Mouse (Mus musculus): ENCODE data around the gene Naxd. TPM values are rescaled to one million over a fixed set of nuclear protein-coding genes. Genes with fewer than 3 reads are reported as not detected.

Naxd gene
- polyA plus RNA-seq, 1 experiment from 2014 or later: 113 TPM

DNA sequence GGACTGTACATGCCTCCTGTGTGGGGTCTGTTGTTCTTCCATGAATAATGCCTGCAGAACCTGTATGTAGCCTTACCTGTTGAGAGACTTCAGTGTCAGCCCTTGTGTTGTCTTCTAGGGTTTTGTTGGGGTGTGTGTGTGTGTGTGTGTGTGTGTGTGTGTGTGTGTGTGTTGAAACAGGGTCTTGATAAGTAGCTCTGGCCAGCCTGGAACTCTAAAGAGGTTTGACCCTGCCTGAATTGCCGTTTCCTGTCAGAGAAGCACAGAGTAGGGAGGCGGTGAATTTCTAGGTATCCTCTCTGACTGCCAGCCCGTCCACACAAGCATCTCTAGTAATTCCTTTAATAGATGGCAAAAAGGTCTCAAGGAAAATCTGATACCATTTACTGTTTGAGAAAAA lies 62.2 kb downstream of the Naxd start:
- 66% methylated on average over 3 of the region's 3 CpGs for WGBS
- Histone ChIP-seq H3K36me3 (peaks cover 29% of the 10 kb centered on the region), H3K4me1 (peaks cover 12% of the 10 kb centered on the region), H3K27me3 (no peaks in the 10 kb centered on the region), H3K9me3 (no peaks in the 10 kb centered on the region), H3K4me2 (replicated peaks) (no peak overlapping the region), H3K4me3 (no peak overlapping the region), H3K9ac (no peak overlapping the region), H3K27ac (no peak overlapping the region)
- ATAC-seq (ENCODE audit: insufficient number of reproducible peaks, insufficient read depth, low FRiP score, low TSS enrichment): no peak

DNA sequence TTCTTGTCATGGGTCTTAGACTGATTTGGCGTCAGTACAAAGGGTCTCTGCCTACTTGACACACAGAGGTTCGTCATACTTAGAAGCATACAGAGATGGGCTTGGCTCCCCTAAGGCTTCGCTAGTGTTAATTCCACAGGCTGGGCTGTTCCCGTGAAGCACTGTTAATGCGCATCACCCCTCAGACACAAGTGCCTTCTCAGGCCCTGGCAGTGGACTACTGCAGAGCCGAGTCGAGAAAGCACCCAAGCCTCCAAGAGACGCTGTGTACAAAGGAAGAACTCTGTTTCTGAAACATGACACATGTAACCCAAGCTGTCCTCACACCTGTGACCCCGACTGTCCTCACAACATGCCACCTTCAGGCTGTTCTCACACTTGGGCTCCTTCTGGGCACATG lies 62.9 kb downstream of the Naxd start:
- H3K36me3 ChIP-seq: peaks cover 36% of the 10 kb centered on the region
- H3K4me3 ChIP-seq: no peak overlapping the region
- WGBS: 76% methylated on average over 9 of the region's 9 CpGs
- H3K9ac ChIP-seq: no peak overlapping the region
- no peak overlapping the region for H3K27ac ChIP-seq
- H3K4me2 ChIP-seq (replicated peaks): no peak overlapping the region
- no peaks in the 10 kb centered on the region for H3K9me3 ChIP-seq
- H3K4me1 ChIP-seq: peaks cover 9% of the 10 kb centered on the region
- ATAC-seq (ENCODE audit: insufficient number of reproducible peaks, insufficient read depth, low FRiP score, low TSS enrichment): no peak
- H3K27me3 ChIP-seq: no peaks in the 10 kb centered on the region

DNA sequence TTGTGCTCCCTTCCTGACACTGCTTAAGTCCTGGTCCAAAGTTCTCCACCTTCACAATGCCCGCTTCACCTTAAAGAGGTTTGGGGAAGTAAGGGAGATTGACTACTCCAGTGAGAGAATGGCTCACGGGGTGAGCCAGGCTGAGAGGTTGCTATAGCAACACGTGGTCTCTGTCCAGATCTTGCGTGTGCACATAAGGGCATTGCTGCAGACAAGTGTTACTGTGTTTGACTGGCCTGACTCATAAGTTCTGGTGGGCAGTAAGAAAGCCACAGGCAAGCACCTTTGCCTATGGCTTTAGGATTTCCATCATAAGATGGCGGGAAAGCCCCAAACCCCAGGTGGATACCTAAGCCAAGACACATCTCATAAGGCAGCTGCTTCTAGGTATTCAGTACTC lies 66.9 kb downstream of the Naxd start:
- Histone ChIP-seq H3K27me3 (no peaks in the 10 kb centered on the region), H3K9ac (no peak overlapping the region), H3K4me2 (replicated peaks) (no peak overlapping the region), H3K4me1 (peaks cover 8% of the 10 kb centered on the region), H3K9me3 (no peaks in the 10 kb centered on the region), H3K36me3 (peaks cover 55% of the 10 kb centered on the region), H3K4me3 (no peak overlapping the region), H3K27ac (no peak overlapping the region)
- WGBS: 91% methylated on average over 5 of the region's 5 CpGs
- no peak for ATAC-seq (ENCODE audit: insufficient number of reproducible peaks, insufficient read depth, low FRiP score, low TSS enrichment)

Other genes starting within 250 kb of the Naxd start
- gene Col4a2, start 184.7 kb upstream of the Naxd start, polyA plus RNA-seq (2016; fragmentation: Nextera tagmentation; extraction: Ambion mirVana): 82.2 and 84.0 TPM in 2 replicates
- gene Col4a1, start 184.7 kb upstream of the Naxd start, polyA plus RNA-seq (2016; fragmentation: Nextera tagmentation; extraction: Ambion mirVana): 168 and 169 TPM in 2 replicates
- gene Rab20, start 18.8 kb upstream of the Naxd start, polyA plus RNA-seq (2016; fragmentation: Nextera tagmentation; extraction: Ambion mirVana): 1.1 and 1.2 TPM in 2 replicates
- 21.6 and 22.9 TPM in 2 replicates for gene Cars2, start 53.3 kb downstream of the Naxd start, polyA plus RNA-seq (2016; fragmentation: Nextera tagmentation; extraction: Ambion mirVana)
- 39.7 and 47.4 TPM in 2 replicates for gene Ing1, start 58.1 kb downstream of the Naxd start, polyA plus RNA-seq (2016; fragmentation: Nextera tagmentation; extraction: Ambion mirVana)
- 112 and 119 TPM in 2 replicates for gene Ankrd10, start 138.3 kb downstream of the Naxd start, polyA plus RNA-seq (2016; fragmentation: Nextera tagmentation; extraction: Ambion mirVana)
- gene 1700016D06Rik, start 203.6 kb downstream of the Naxd start, polyA plus RNA-seq (2016; fragmentation: Nextera tagmentation; extraction: Ambion mirVana): not detected in 2 replicates
- 55.0 and 56.5 TPM in 2 replicates for gene Arhgef7, start 230.2 kb downstream of the Naxd start, polyA plus RNA-seq (2016; fragmentation: Nextera tagmentation; extraction: Ambion mirVana)

All from embryonic facial prominence, embryonic 12.5 days (tissue).